Mouse (Mus musculus): ENCODE data around the gene Cyth4. TPM values are rescaled to one million over a fixed set of nuclear protein-coding genes. Genes with fewer than 3 reads are reported as not detected.

Gene Cyth4
- polyA plus RNA-seq, 1 experiment from 2014 or later = 5.9 TPM

DNA sequence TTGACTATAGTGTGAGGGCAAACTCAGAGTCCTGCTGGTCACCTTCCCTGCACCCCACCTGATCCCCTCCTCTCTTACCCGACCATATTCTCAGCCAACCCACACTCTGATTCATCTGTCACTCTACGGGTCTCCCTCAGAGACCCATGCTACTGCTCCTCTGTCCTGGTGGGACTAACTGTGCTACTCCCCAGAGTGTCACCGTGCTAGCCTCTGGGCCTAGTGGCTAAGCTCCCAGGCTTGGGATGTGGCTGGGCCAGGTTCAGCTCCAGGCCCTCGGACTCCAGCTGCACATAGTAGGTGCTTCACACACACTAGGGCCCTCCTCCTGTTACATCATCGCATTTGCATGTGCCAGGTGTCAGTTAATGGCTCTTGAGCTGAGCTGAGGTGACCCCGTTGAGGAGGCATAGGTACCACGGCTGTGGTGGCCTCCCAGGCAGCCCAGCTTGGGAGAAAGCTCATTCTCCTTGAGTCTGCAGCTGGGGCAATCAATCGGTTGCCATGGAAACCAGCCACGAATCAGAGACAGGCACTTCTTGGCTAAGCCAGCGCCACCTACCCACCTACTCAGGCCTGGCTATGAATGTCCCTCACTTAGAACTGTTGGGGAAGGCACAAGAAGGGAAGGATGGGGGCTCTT lies 37.4 kb downstream of the Cyth4 start:
- WGBS = 29% methylated on average over 10 of the region's 10 CpGs
- peak; percentile 82 for DNase-seq (ENCODE audit: low spot score)
- peaks cover 75% of the 10 kb centered on the region for H3K4me1 ChIP-seq
- peaks cover 15% of the 10 kb centered on the region for H3K27me3 ChIP-seq (ENCODE audit: low read depth, poor library complexity, severe bottlenecking)
- H3K27ac ChIP-seq (replicated peaks) = peak overlapping the region; percentile 81
- H3K9me3 ChIP-seq (replicated peaks) = no peaks in the 10 kb centered on the region
- H3K4me3 ChIP-seq = no peak overlapping the region
- no peaks in the 10 kb centered on the region for H3K36me3 ChIP-seq

GRCm38 (mm10) chr15:78635231-78635630 lies 38.4 kb downstream of the Cyth4 start:
- no peaks in the 10 kb centered on the region for H3K36me3 ChIP-seq
- H3K4me3 ChIP-seq = no peak overlapping the region
- H3K27me3 ChIP-seq (ENCODE audit: low read depth, poor library complexity, severe bottlenecking) = peaks cover 15% of the 10 kb centered on the region
- H3K27ac ChIP-seq (replicated peaks) = peak overlapping the region; percentile 63; the same call in 1 of the 2 replicates
- DNase-seq (ENCODE audit: low spot score) = no peak
- 52% methylated on average over 7 of the region's 7 CpGs for WGBS
- peaks cover 75% of the 10 kb centered on the region for H3K4me1 ChIP-seq
- no peaks in the 10 kb centered on the region for H3K9me3 ChIP-seq (replicated peaks)

- H3K27ac ChIP-seq (replicated peaks) = 0 out of 2 replicates have a peak overlapping the region, but pooled peaks have one; percentile 10
- H3K36me3 ChIP-seq = no peaks in the 10 kb centered on the region
- peaks cover 22% of the 10 kb centered on the region; the same call in 1 of the 2 replicates for H3K27me3 ChIP-seq (ENCODE audit: low read depth, poor library complexity, severe bottlenecking)
- H3K9me3 ChIP-seq (replicated peaks) = no peaks in the 10 kb centered on the region
- H3K4me3 ChIP-seq = no peak overlapping the region
- 33% methylated on average over 6 of the region's 6 CpGs for WGBS
- H3K4me1 ChIP-seq = peaks cover 43% of the 10 kb centered on the region
- no peak for DNase-seq (ENCODE audit: low spot score)
Observed at GRCm38 (mm10) chr15:78643633-78644032, 46.8 kb downstream of the Cyth4 start.

DNA sequence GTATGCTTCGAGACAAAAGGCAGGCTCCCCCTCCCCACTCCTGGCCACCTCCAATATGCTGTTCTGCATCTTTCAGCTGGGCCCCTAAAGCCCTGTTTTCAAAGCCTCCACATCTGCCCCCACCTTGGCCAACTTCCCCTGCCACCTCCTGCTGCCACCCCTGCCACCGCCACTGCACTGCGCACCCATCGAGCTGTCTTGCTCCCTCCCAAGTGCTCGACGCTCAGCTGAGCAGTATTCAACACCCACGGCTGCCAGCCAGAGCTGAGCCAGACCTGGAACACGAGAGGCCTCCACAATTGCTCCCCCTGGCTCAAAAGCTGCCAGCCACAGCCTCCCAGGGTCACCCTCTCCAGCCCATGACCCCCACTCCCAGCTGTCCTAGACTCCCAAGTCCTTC lies 47.8 kb downstream of the Cyth4 start:
- H3K36me3 ChIP-seq = no peaks in the 10 kb centered on the region

DNA sequence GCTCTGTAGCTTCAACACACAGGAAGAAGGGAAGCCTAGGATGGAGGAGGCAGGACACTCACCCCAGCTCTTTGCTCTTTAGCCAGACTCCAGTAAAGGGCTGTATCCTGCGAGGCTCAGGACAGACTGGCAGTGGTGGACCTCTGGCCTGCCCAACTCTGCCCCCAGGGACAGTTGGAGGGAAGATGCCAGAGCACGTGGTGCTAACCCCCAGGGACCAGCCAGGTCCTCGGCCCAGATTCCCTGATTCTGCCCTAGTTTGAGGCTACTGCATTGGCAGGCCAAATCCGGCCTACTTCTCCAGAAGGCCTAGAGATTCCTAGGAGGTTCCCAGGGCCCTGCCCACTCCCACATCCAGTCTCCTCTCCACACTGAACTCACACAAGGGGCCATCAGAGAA lies 50.9 kb downstream of the Cyth4 start:
- Histone ChIP-seq H3K4me1 (peaks cover 28% of the 10 kb centered on the region), H3K36me3 (no peaks in the 10 kb centered on the region), H3K9me3 (replicated peaks) (no peaks in the 10 kb centered on the region), H3K27me3 (ENCODE audit: low read depth, poor library complexity, severe bottlenecking) (peaks cover 17% of the 10 kb centered on the region; the same call in 1 of the 2 replicates), H3K27ac (replicated peaks) (no peak overlapping the region), H3K4me3 (no peak overlapping the region)
- WGBS = 83% methylated on average over 4 of the region's 4 CpGs
- DNase-seq (ENCODE audit: low spot score) = no peak

More for the DNA sequence above, 47.8 kb downstream of the Cyth4 start:
- no peak for DNase-seq (ENCODE audit: low spot score)
- Histone ChIP-seq H3K27ac (replicated peaks) (peak overlapping the region; percentile 42; the same call in 1 of the 2 replicates), H3K4me3 (no peak overlapping the region), H3K4me1 (peaks cover 43% of the 10 kb centered on the region), H3K27me3 (ENCODE audit: low read depth, poor library complexity, severe bottlenecking) (peaks cover 23% of the 10 kb centered on the region; the same call in 1 of the 2 replicates), H3K9me3 (replicated peaks) (no peaks in the 10 kb centered on the region)
- 53% methylated on average over 8 of the region's 8 CpGs for WGBS

DNA sequence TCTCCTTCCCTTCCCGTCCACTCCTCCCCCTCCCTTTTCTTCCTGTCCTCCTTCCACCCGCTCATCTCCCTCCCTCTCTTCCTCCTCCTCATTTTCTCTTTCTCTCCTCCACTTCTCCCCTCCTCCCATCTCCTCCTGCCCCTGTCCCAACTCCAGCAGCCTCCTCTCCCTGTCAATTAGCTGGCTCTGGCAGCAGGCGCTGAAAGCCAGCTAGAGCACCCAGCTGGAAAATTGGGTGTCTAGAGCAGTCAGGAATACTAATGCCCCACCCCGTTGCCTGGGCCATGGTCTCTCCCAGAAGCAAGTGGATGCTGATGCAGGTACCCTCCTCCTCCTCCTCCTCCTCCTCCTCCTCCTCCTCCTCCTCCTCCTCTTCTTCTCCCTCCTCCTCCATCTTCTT lies 54.3 kb downstream of the Cyth4 start:
- no peak overlapping the region for H3K4me3 ChIP-seq
- DNase-seq (ENCODE audit: low spot score) = no peak
- 54% methylated on average over 4 of the region's 4 CpGs for WGBS
- H3K27ac ChIP-seq (replicated peaks) = no peak overlapping the region
- no peaks in the 10 kb centered on the region for H3K36me3 ChIP-seq
- H3K4me1 ChIP-seq = 0 out of 2 replicates have a peak, but pooled peaks cover 3% of the 10 kb centered on the region
- H3K27me3 ChIP-seq (ENCODE audit: low read depth, poor library complexity, severe bottlenecking) = peaks cover 13% of the 10 kb centered on the region; the same call in 1 of the 2 replicates
- no peaks in the 10 kb centered on the region for H3K9me3 ChIP-seq (replicated peaks)

DNA sequence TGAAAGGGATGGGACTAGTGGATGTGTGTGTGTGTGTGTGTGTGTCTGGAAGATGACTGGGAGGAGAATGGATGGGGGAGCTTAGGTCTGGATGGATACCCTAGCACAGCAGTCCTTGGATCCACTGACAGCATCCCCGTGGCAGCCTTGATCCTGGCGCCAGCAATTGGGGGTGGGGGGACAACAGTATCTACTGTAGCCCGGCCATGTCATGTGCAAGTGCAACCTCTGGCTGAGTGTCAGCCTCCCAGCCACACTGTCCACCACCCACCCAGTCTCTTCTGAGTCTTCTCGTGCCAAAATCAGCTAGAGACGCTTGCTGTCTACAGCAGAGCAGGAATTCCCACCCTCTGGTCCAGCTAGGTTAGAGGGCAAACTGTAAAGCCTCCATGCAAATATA lies 67.4 kb downstream of the Cyth4 start:
- Histone ChIP-seq H3K4me3 (no peak overlapping the region), H3K4me1 (peaks cover 13% of the 10 kb centered on the region), H3K36me3 (no peaks in the 10 kb centered on the region), H3K27ac (replicated peaks) (peak overlapping the region; percentile 1; the same call in 1 of the 2 replicates), H3K9me3 (replicated peaks) (no peaks in the 10 kb centered on the region), H3K27me3 (ENCODE audit: low read depth, poor library complexity, severe bottlenecking) (peaks cover 2% of the 10 kb centered on the region; the same call in 1 of the 2 replicates)
- WGBS = 65% methylated on average over 5 of the region's 5 CpGs
- DNase-seq (ENCODE audit: low spot score) = no peak

GRCm38 (mm10) chr15:78669221-78669871 lies 72.5 kb downstream of the Cyth4 start:
- Histone ChIP-seq H3K4me1 (peaks cover 33% of the 10 kb centered on the region), H3K36me3 (no peaks in the 10 kb centered on the region), H3K27me3 (ENCODE audit: low read depth, poor library complexity, severe bottlenecking) (peaks cover 50% of the 10 kb centered on the region), H3K27ac (replicated peaks) (peak overlapping the region; percentile 42; the same call in 1 of the 2 replicates), H3K4me3 (no peak overlapping the region), H3K9me3 (replicated peaks) (no peaks in the 10 kb centered on the region)
- 75% methylated on average over 10 of the region's 10 CpGs for WGBS
- DNase-seq (ENCODE audit: low spot score) = no peak

GRCm38 (mm10) chr15:78670341-78670740 lies 73.5 kb downstream of the Cyth4 start:
- no peak for DNase-seq (ENCODE audit: low spot score)
- peak overlapping the region; percentile 49; the same call in 1 of the 2 replicates for H3K27ac ChIP-seq (replicated peaks)
- H3K4me1 ChIP-seq = peaks cover 32% of the 10 kb centered on the region
- WGBS = 32% methylated on average over 5 of the region's 5 CpGs
- peaks cover 59% of the 10 kb centered on the region for H3K27me3 ChIP-seq (ENCODE audit: low read depth, poor library complexity, severe bottlenecking)
- H3K4me3 ChIP-seq = no peak overlapping the region
- no peaks in the 10 kb centered on the region for H3K9me3 ChIP-seq (replicated peaks)
- no peaks in the 10 kb centered on the region for H3K36me3 ChIP-seq

Other genes with a start within 250 kb of the Cyth4 start
- gene Tex33, start 201.1 kb upstream of the Cyth4 start, polyA plus RNA-seq (2016; fragmentation: Nextera tagmentation; extraction: Ambion mirVana) = not detected in 2 replicates
- 8.1 and 9.8 TPM in 2 replicates for gene Tst, start 191.1 kb upstream of the Cyth4 start, polyA plus RNA-seq (2016; fragmentation: Nextera tagmentation; extraction: Ambion mirVana)
- gene Mpst, start 190.6 kb upstream of the Cyth4 start, polyA plus RNA-seq (2016; fragmentation: Nextera tagmentation; extraction: Ambion mirVana) = 0.61 and 1.6 TPM in 2 replicates
- 64.0 and 68.3 TPM in 2 replicates for gene Kctd17, start 168.5 kb upstream of the Cyth4 start, polyA plus RNA-seq (2016; fragmentation: Nextera tagmentation; extraction: Ambion mirVana)
- 0.21 and 0.52 TPM in 2 replicates for gene Tmprss6, start 128.4 kb upstream of the Cyth4 start, polyA plus RNA-seq (2016; fragmentation: Nextera tagmentation; extraction: Ambion mirVana)
- gene Il2rb, start 101.8 kb upstream of the Cyth4 start, polyA plus RNA-seq (2016; fragmentation: Nextera tagmentation; extraction: Ambion mirVana) = not detected in 2 replicates
- gene C1qtnf6, start 65.6 kb upstream of the Cyth4 start, polyA plus RNA-seq (2016; fragmentation: Nextera tagmentation; extraction: Ambion mirVana) = 10.0 and 11.0 TPM in 2 replicates
- 0.02 TPM in 1 of 2 replicates, not detected in the other for gene Sstr3, start 52.4 kb upstream of the Cyth4 start, polyA plus RNA-seq (2016; fragmentation: Nextera tagmentation; extraction: Ambion mirVana)
- 9.1 and 9.5 TPM in 2 replicates for gene Rac2, start 24.3 kb upstream of the Cyth4 start, polyA plus RNA-seq (2016; fragmentation: Nextera tagmentation; extraction: Ambion mirVana)
- 0.23 and 0.26 TPM in 2 replicates for gene Elfn2, start 121.7 kb downstream of the Cyth4 start, polyA plus RNA-seq (2016; fragmentation: Nextera tagmentation; extraction: Ambion mirVana)
- 81.5 and 121 TPM in 2 replicates for gene Mfng, start 176.4 kb downstream of the Cyth4 start, polyA plus RNA-seq (2016; fragmentation: Nextera tagmentation; extraction: Ambion mirVana)
- 2.6 TPM in 2 replicates for gene Card10, start 206.0 kb downstream of the Cyth4 start, polyA plus RNA-seq (2016; fragmentation: Nextera tagmentation; extraction: Ambion mirVana)
- gene Cdc42ep1, start 245.6 kb downstream of the Cyth4 start, polyA plus RNA-seq (2016; fragmentation: Nextera tagmentation; extraction: Ambion mirVana) = 12.9 and 14.3 TPM in 2 replicates